Comparison of ENCODE assay signal across 8 mouse cellular contexts in the genomic region with DNA sequence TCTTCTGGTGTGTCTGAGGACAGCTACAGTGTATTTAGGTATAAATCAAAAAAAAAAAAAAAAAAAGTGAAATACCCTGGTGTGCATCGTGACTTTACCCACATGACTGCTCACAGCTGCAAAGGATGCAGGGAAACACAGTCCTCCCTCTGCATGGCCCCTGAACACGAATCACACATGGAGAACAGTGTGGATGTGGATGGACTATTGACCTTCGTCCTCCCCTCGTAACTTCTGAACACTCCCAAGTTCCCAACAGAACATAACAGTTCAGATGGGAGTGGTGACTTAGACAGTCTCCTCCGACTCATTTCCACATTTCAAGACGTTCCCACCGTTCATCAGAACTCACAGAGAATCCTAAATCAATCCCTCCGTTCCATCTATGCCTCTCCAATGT. TPM values are rescaled to one million over a fixed set of nuclear protein-coding genes. Genes with fewer than 3 reads are reported as not detected.
DNase-seq lines count a peak whose midpoint lies in the region; ATAC-seq and TF ChIP-seq lines count a peak whose summit lies in the region.
"Had no signal": no experiment of that assay in that cellular context is flagged by ENCODE, and none has a peak within 500 bp of the region (broad histone marks: within the 10 kb centered on the region; RNA-seq: fewer than 3 reads in every experiment).

No protein-coding gene starts in this region.

- no peak overlapping the region for H3K4me3 ChIP-seq in kidney, postnatal 0 days (replicated peaks; ENCODE audit: low read depth, low read length)
- H3K4me3 ChIP-seq in forebrain, embryonic 14.5 days (ENCODE audit: low read depth, low read length), result peak overlapping the region; percentile 20; the same call in 1 of the 2 replicates
- peak overlapping the region; percentile 32 for H3K4me3 ChIP-seq in hindbrain, embryonic 15.5 days
- H3K4me3 ChIP-seq in neural tube, embryonic 12.5 days, result no peak overlapping the region

- H3K9me3 ChIP-seq in kidney, postnatal 0 days (replicated peaks; ENCODE audit: low read length), result no peaks in the 10 kb centered on the region
- H3K9me3 ChIP-seq in forebrain, embryonic 14.5 days (replicated peaks; ENCODE audit: control insufficient read depth, low read length), result no peaks in the 10 kb centered on the region
- no peaks in the 10 kb centered on the region for H3K9me3 ChIP-seq in hindbrain, embryonic 15.5 days
- no peaks in the 10 kb centered on the region for H3K9me3 ChIP-seq in neural tube, embryonic 12.5 days
- H3K9me3 ChIP-seq: G1E had no signal

- no peaks in the 10 kb centered on the region for H3K4me1 ChIP-seq in kidney, postnatal 0 days (replicated peaks; ENCODE audit: insufficient read depth, low read length)
- peaks cover 14% of the 10 kb centered on the region for H3K4me1 ChIP-seq in forebrain, embryonic 14.5 days (ENCODE audit: control insufficient read depth, insufficient read depth, low read length)
- H3K4me1 ChIP-seq in hindbrain, embryonic 15.5 days (replicated peaks), result peaks cover 17% of the 10 kb centered on the region
- H3K4me1 ChIP-seq in neural tube, embryonic 12.5 days, result peaks cover 9% of the 10 kb centered on the region; the same call in 1 of the 2 replicates

- no peak for DNase-seq in kidney, postnatal 0 days (ENCODE audit: low spot score)
- DNase-seq in kidney, postnatal 14 days, result no peak
- DNase-seq in forebrain, embryonic 14.5 days (ENCODE audit: low spot score), result no peak
- DNase-seq in thymus, postnatal 4 days, result no peak

- H3K4me2 ChIP-seq in kidney, postnatal 0 days (ENCODE audit: low read length), result peak overlapping the region; percentile 49
- peak overlapping the region; percentile 52 for H3K4me2 ChIP-seq in forebrain, embryonic 14.5 days (ENCODE audit: low read length)
- H3K4me2 ChIP-seq in hindbrain, embryonic 15.5 days, result peak overlapping the region; percentile 66
- peak overlapping the region; percentile 45; the same call in 1 of the 2 replicates for H3K4me2 ChIP-seq in neural tube, embryonic 12.5 days (replicated peaks)

- no peak overlapping the region for H3K9ac ChIP-seq in kidney, postnatal 0 days (ENCODE audit: low read depth, low read length)
- no peak overlapping the region; the same call in 1 of the 2 replicates for H3K9ac ChIP-seq in forebrain, embryonic 14.5 days (ENCODE audit: low read length)
- 0 out of 2 replicates have a peak overlapping the region, but pooled peaks have one; percentile 16 for H3K9ac ChIP-seq in hindbrain, embryonic 15.5 days
- H3K9ac ChIP-seq in neural tube, embryonic 12.5 days, result no peak overlapping the region

- H3K27me3 ChIP-seq in kidney, postnatal 0 days (ENCODE audit: insufficient read depth, low read length), result no peaks in the 10 kb centered on the region
- H3K27me3 ChIP-seq in forebrain, embryonic 14.5 days (replicated peaks; ENCODE audit: control insufficient read depth, insufficient read depth, low read length), result no peaks in the 10 kb centered on the region
- no peaks in the 10 kb centered on the region for H3K27me3 ChIP-seq in hindbrain, embryonic 15.5 days
- H3K27me3 ChIP-seq in neural tube, embryonic 12.5 days (replicated peaks), result 0 out of 2 replicates have a peak, but pooled peaks cover 5% of the 10 kb centered on the region

- H3K36me3 ChIP-seq in kidney, postnatal 0 days (ENCODE audit: insufficient read depth, low read length), result no peaks in the 10 kb centered on the region
- no peaks in the 10 kb centered on the region for H3K36me3 ChIP-seq in forebrain, embryonic 14.5 days (ENCODE audit: control insufficient read depth, insufficient read depth, low read length)
- H3K36me3 ChIP-seq in hindbrain, embryonic 15.5 days, result no peaks in the 10 kb centered on the region
- H3K36me3 ChIP-seq in neural tube, embryonic 12.5 days, result no peaks in the 10 kb centered on the region
- H3K36me3 ChIP-seq: G1E had no signal

- 34% methylated on average over 8 of the region's 8 CpGs for WGBS in kidney, postnatal 0 days
- 61% methylated on average over 8 of the region's 8 CpGs for WGBS in forebrain, embryonic 14.5 days
- WGBS in hindbrain, embryonic 15.5 days, result 53% methylated on average over 8 of the region's 8 CpGs
- WGBS in neural tube, embryonic 12.5 days, result 76% methylated on average over 8 of the region's 8 CpGs

- ATAC-seq in kidney, postnatal 0 days (replicated peaks; ENCODE audit: low FRiP score, low read depth), result peak; percentile 63; the same call in 1 of the 2 replicates
- peak; percentile 40 for ATAC-seq in forebrain, embryonic 14.5 days
- peak; percentile 20; the same call in 1 of the 2 replicates for ATAC-seq in hindbrain, embryonic 15.5 days (ENCODE audit: low FRiP score, low read depth)
- 0 out of 2 replicates have a peak, but pooled peaks have one; percentile 8 for ATAC-seq in neural tube, embryonic 12.5 days (ENCODE audit: low FRiP score, low read depth)
- ATAC-seq in CD4-positive, CD25-positive, alpha-beta regulatory T cell, adult 4 months, result no peak

- no peak overlapping the region for H3K27ac ChIP-seq in kidney, postnatal 0 days
- peak overlapping the region; percentile 72; the same call in 1 of the 2 replicates for H3K27ac ChIP-seq in forebrain, embryonic 14.5 days (ENCODE audit: low read depth, low read length)
- H3K27ac ChIP-seq in hindbrain, embryonic 15.5 days (replicated peaks), result no peak overlapping the region; the same call in 1 of the 2 replicates
- H3K27ac ChIP-seq in neural tube, embryonic 12.5 days, result no peak overlapping the region

- TF ChIP-seq CTCF in kidney, postnatal 0 days (IDR thresholded peaks at IDR 0.05; ENCODE audit: low read depth), result no peak

RNA-seq across cellular contexts. Expression of a gene that starts 33.5 kb away (rescaled TPM):
- polyA plus RNA-seq in kidney, postnatal 0 days (2015; fragmentation: Nextera tagmentation; extraction: Ambion mirVana), result 0.34 TPM in 2 replicates
- 4.3 and 5.4 TPM in 2 replicates for polyA plus RNA-seq in forebrain, embryonic 14.5 days (2014; fragmentation: Nextera tagmentation; extraction: Ambion mirVana)
- 7.3 and 8.4 TPM in 2 replicates for polyA plus RNA-seq in hindbrain, embryonic 15.5 days (2015; fragmentation: Nextera tagmentation; extraction: Ambion mirVana)
- polyA plus RNA-seq in neural tube, embryonic 12.5 days (2016; fragmentation: Nextera tagmentation; extraction: Ambion mirVana), result 4.5 and 5.4 TPM in 2 replicates
- polyA plus RNA-seq in CD4-positive, CD25-positive, alpha-beta regulatory T cell, adult 4 months (2017; shearing (Covaris generic)), result not detected
- polyA plus RNA-seq: G1E had no signal

RNA-seq across cellular contexts. Expression of a gene that starts 42.3 kb away (rescaled TPM):
- 249 and 253 TPM in 2 replicates for polyA plus RNA-seq in kidney, postnatal 0 days (2015; fragmentation: Nextera tagmentation; extraction: Ambion mirVana)
- 147 and 215 TPM in 2 replicates for polyA plus RNA-seq in forebrain, embryonic 14.5 days (2014; fragmentation: Nextera tagmentation; extraction: Ambion mirVana)
- 54.9 and 73.6 TPM in 2 replicates for polyA plus RNA-seq in hindbrain, embryonic 15.5 days (2015; fragmentation: Nextera tagmentation; extraction: Ambion mirVana)
- polyA plus RNA-seq in neural tube, embryonic 12.5 days (2016; fragmentation: Nextera tagmentation; extraction: Ambion mirVana), result 177 and 181 TPM in 2 replicates
- polyA plus RNA-seq in CD4-positive, CD25-positive, alpha-beta regulatory T cell, adult 4 months (2017; shearing (Covaris generic)), result 10 to 100 TPM; 31.7 to 37.2 TPM

RNA-seq across cellular contexts. Expression of a gene that starts 48.7 kb away (rescaled TPM):
- polyA plus RNA-seq in kidney, postnatal 0 days (2015; fragmentation: Nextera tagmentation; extraction: Ambion mirVana), result 34.9 and 36.5 TPM in 2 replicates
- polyA plus RNA-seq in forebrain, embryonic 14.5 days (2014; fragmentation: Nextera tagmentation; extraction: Ambion mirVana), result 28.5 and 29.5 TPM in 2 replicates
- 27.7 and 32.0 TPM in 2 replicates for polyA plus RNA-seq in hindbrain, embryonic 15.5 days (2015; fragmentation: Nextera tagmentation; extraction: Ambion mirVana)
- polyA plus RNA-seq in neural tube, embryonic 12.5 days (2016; fragmentation: Nextera tagmentation; extraction: Ambion mirVana), result 25.9 and 33.3 TPM in 2 replicates
- polyA plus RNA-seq in CD4-positive, CD25-positive, alpha-beta regulatory T cell, adult 4 months (2017; shearing (Covaris generic)), result 10 to 100 TPM; 39.3 to 46.0 TPM

Comparison
In these comparisons a context has a peak if more than half of its experiments do, and no peak if none do; other contexts are left out.
1. H3K4me3 ChIP-seq: peak in forebrain, embryonic 14.5 days (single experiment) and hindbrain, embryonic 15.5 days (single experiment); none in kidney, postnatal 0 days (single experiment) and neural tube, embryonic 12.5 days (single experiment).
2. Peak in every context shown above with its lines, with median percentiles within 50 percentile points of each other: H3K4me2 ChIP-seq.